Mouse (Mus musculus) stomach, embryonic 16.5 days (tissue): ENCODE measurements around the gene Rfxank. TPM values are rescaled to one million over a fixed set of nuclear protein-coding genes. Genes with fewer than 3 reads are reported as not detected.

ENCODE experiments used
- ATAC-seq: fragments of 200-750 bp; cut with Nextera tagmentation; 2 replicates; pipeline ENCODE4 v1.8.0; 2017; ENCODE audit warnings: moderate number of reproducible peaks, moderate TSS enrichment; ENCODE audit not compliant: insufficient read depth, low FRiP score
- H3K27ac ChIP-seq: fragments of 300-500 bp; sonication (generic); 2 replicates; pipeline ENCODE4 v1.5.1; 2014; ENCODE audit warnings: low read length
- H3K27me3 ChIP-seq: fragments of 300-500 bp; sonication (generic); 2 replicates; pipeline ENCODE4 v1.6.1; 2014; ENCODE audit warnings: low read length, control low read depth, mixed read lengths; ENCODE audit not compliant: control insufficient read depth, insufficient read depth
- H3K36me3 ChIP-seq: fragments of 300-500 bp; sonication (generic); 2 replicates; pipeline ENCODE4 v1.6.1; 2014; ENCODE audit warnings: low read length; ENCODE audit not compliant: control insufficient read depth, insufficient read depth
- H3K4me1 ChIP-seq: fragments of 300-500 bp; sonication (generic); 2 replicates; pipeline ENCODE4 v1.6.1; 2014; ENCODE audit warnings: low read length, control low read depth, mixed read lengths; ENCODE audit not compliant: control insufficient read depth, insufficient read depth
- H3K4me2 ChIP-seq: fragments of 300-500 bp; sonication (generic); 2 replicates; pipeline ENCODE4 v1.6.1; 2014; ENCODE audit warnings: low read depth, low read length, mixed read lengths
- H3K4me3 ChIP-seq: fragments of 300-500 bp; sonication (generic); replicated peaks from 2 replicates; pipeline ENCODE4 v1.5.1; 2014; ENCODE audit warnings: mild to moderate bottlenecking, low read length
- H3K9ac ChIP-seq: fragments of 300-500 bp; sonication (generic); 2 replicates; pipeline ENCODE4 v1.6.1; 2014; ENCODE audit warnings: low read length
- H3K9me3 ChIP-seq: fragments of 300-500 bp; sonication (generic); replicated peaks from 2 replicates; pipeline ENCODE4 v1.6.1; 2016; ENCODE audit warnings: low read length, control low read depth; ENCODE audit not compliant: control insufficient read depth
- WGBS: fragments of 180-500 bp; shearing (Covaris S2); extraction: QIAGEN DNeasy Blood & Tissue Kit; methylation state at CpG from one replicate; pipeline ENCODE4 v1.1.7; 2014; 5-methylcytosine and 5-hydroxymethylcytosine counted together
- polyA plus RNA-seq: library from polyadenylated mRNA; unstranded; fragments of >200 nt; fragmentation: Nextera tagmentation; extraction: Ambion mirVana; gene quantifications from 2 replicates; pipeline ENCODE4 v1.2.1, GENCODE M21; 2015

Gene Rfxank
- polyA plus RNA-seq: 14.5 and 17.1 TPM in 2 replicates

DNA sequence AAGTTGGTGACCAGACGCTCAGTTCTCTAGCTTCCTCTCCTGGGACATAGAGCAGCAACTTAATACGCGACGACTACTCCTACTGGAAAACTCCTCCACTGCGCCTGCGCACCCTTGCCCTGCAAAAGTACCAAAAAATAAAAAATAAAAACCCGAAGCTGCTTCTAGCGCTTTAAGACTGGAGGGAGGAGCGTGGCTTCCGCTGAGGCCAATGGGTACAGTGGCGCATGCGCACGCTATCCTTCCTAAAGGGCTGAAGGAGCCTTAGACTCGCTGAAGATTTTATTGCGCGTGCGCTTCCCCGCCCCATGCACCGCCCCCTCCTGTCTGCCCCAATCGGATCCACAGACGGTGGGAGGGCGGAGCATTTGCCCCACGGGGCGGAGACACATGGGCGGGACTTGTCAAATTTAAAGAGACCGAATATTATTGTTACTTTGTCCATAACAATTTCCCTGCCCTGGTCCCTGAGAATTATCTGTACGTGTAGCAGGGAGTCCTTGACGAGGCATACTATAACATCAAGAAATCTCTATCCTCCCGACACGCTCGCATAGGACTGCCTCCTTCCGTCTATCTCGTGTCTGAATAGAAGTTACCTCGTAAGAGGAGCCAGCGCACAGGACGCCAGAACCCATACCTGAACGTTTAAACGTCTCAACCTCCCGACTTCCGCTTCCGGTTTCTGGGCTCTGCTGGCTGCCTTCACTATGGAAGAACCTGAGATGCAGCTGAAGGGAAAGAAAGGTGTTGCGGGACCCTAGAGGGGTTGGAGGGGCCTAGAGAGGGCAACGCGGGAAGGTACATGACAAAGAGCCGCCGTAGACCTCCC lies at the start of gene Rfxank, which contains the start of the genes Borcs8 and Mef2b:
Gene Rfxank (minus strand): TSS at position 129 of the 832 bp plus-strand sequence.
Gene Borcs8 (plus strand): TSS at position 474 of the 832 bp plus-strand sequence.
Gene Mef2b (plus strand): TSS at position 686 of the 832 bp plus-strand sequence.
- peaks cover 15% of the 10 kb centered on the region for H3K4me1 ChIP-seq
- H3K4me2 ChIP-seq: peak within 1 kb of the TSS; percentile 70
- ATAC-seq: peak; percentile 98
- H3K4me3 ChIP-seq: peak within 1 kb of the TSS; percentile 65
- no peaks in the 10 kb centered on the region for H3K27me3 ChIP-seq
- under 1% methylated on average over 46 of the region's 46 CpGs for WGBS
- H3K9me3 ChIP-seq: no peaks in the 10 kb centered on the region
- peak within 1 kb of the TSS; percentile 78 for H3K9ac ChIP-seq
- H3K36me3 ChIP-seq: peaks cover 7% of the 10 kb centered on the region; the same call in 1 of the 2 replicates
- H3K27ac ChIP-seq: peak within 1 kb of the TSS; percentile 78

DNA sequence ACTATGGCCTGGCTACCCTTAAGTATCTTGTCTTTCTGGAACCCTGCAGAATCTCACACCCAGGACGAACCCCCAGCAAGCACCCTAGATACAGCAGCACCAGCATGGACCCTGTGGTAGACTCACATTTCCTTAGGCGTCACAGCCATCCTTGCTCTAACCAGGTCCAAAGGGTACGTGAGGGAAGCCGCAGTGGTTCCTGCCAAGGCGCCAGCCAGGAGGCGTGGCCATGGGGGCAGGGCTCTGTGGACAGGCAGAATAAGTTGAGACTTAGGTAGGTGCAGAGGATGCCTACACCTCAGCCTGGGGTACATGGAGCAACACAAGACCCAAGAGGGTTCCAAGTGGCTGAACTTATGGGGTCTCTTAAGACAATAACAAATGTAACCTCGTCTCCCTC lies 49.8 kb upstream of the Rfxank start:
- Histone ChIP-seq H3K27me3 (no peaks in the 10 kb centered on the region), H3K4me2 (no peak overlapping the region), H3K27ac (no peak overlapping the region), H3K9me3 (no peaks in the 10 kb centered on the region), H3K4me1 (no peaks in the 10 kb centered on the region), H3K4me3 (no peak overlapping the region), H3K36me3 (no peaks in the 10 kb centered on the region), H3K9ac (no peak overlapping the region)
- 54% methylated on average over 7 of the region's 7 CpGs for WGBS
- peak; percentile 51; the same call in 1 of the 2 replicates for ATAC-seq

DNA sequence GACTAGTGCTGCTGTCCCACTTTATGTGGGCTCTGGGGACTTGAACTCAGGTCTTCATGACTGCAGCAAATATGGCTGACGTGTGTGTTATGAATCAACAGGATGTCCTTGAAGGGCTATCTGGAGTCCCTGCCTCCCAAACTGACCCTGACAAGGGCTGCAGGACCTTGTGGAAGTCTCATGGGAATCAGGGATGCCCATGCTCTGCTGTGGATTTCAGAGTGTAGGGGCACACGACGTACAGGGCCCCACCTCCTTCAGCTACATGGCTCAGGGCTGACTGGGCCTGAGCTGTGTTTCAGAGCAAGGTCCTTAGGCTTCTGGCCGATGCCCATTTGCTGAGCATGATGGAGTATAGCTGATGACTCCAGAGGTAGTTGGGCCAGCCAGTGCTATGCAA lies 44.2 kb upstream of the Rfxank start:
- Histone ChIP-seq H3K9ac (no peak overlapping the region), H3K4me1 (0 out of 2 replicates have a peak, but pooled peaks cover 8% of the 10 kb centered on the region), H3K36me3 (peaks cover 9% of the 10 kb centered on the region; the same call in 1 of the 2 replicates)

DNA sequence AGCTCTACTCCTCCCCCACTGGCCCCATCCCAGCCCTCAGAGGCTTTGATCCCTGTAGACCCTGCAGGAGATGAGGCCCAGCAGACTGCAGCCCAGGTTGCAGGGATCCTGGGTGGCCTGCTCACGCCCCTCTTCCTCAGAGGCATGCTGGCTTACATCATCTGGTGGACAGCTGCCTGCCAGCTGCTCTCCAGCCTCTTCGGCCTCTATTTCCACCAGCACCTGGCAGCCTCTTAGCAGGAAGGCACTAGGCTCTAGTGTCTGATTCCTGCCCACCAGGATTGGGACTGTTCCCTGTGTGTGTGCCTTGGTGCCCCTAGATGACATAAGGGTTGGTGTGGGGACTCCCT lies 42.9 kb upstream of the Rfxank start:
- H3K36me3 ChIP-seq: peaks cover 12% of the 10 kb centered on the region; the same call in 1 of the 2 replicates
- ATAC-seq: no peak
- H3K9ac ChIP-seq: no peak overlapping the region
- H3K27me3 ChIP-seq: no peaks in the 10 kb centered on the region
- no peaks in the 10 kb centered on the region for H3K9me3 ChIP-seq
- 0 out of 2 replicates have a peak, but pooled peaks cover 8% of the 10 kb centered on the region for H3K4me1 ChIP-seq
- 53% methylated on average over 2 of the region's 2 CpGs for WGBS
- no peak overlapping the region for H3K4me2 ChIP-seq
- no peak overlapping the region for H3K27ac ChIP-seq
- H3K4me3 ChIP-seq: no peak overlapping the region

More for the DNA sequence above, 44.2 kb upstream of the Rfxank start:
- no peak overlapping the region for H3K27ac ChIP-seq
- no peak overlapping the region for H3K4me2 ChIP-seq
- no peaks in the 10 kb centered on the region for H3K9me3 ChIP-seq
- no peak for ATAC-seq
- WGBS: 85% methylated on average over 4 of the region's 4 CpGs
- no peaks in the 10 kb centered on the region for H3K27me3 ChIP-seq
- no peak overlapping the region for H3K4me3 ChIP-seq

DNA sequence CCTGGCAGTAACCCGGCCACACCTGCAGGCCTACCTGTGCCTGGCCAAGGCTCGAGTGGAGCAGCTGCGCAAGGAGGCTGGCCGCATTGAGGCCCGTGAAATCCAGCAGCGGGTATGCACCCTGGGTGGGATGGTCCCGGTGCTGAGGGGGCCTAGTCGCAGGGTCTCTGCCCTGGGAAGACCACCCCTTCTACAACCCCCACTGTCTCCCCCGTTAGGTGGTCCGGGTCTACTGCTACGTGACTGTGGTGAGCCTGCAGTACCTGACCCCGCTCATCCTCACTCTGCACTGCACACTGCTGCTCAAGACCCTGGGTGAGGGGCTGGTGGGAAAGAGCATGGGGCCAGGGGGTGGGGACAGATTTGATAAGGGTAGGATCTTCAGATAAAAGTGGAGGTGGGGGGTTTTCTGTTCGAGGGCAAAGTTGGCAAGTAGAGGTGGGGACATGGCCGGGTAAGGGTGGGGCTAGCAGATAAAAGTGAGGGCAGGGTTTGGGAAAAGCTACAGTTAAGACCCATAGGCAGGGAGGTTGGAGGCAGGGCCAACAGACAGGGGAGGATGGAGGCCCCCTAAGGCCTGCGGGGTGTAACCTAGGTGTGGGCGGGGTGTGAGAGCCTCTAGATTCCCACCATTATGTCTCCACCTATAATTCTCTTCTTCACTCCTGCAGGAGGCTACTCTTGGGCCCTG lies 42.4 kb upstream of the Rfxank start:
- ATAC-seq: 0 out of 2 replicates have a peak, but pooled peaks have one; percentile 26
- Histone ChIP-seq H3K27me3 (no peaks in the 10 kb centered on the region), H3K36me3 (peaks cover 12% of the 10 kb centered on the region; the same call in 1 of the 2 replicates), H3K9me3 (no peaks in the 10 kb centered on the region), H3K4me3 (no peak overlapping the region), H3K9ac (no peak overlapping the region), H3K4me2 (no peak overlapping the region), H3K27ac (no peak overlapping the region), H3K4me1 (0 out of 2 replicates have a peak, but pooled peaks cover 8% of the 10 kb centered on the region)
- WGBS: 62% methylated on average over 16 of the region's 16 CpGs

DNA sequence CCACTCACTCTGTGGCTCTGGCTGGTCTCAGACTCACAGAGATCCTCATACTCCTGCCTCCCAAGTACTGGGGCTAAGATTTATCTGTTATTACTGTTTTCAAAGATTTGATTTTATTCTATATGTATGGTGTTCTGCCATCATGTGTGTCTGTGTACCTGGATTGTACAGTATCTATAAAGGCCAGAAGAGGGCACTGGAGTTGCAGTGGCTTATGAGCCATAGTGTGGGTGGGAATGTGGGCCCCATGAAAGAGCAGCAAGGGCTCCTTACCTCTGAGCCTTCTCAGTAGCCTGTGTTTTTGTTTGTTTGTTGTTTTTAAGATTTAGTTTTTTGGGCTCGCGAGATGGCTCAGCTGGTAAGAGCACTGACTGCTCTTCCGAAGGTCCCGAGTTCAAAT lies 40.1 kb upstream of the Rfxank start:
- H3K4me3 ChIP-seq: no peak overlapping the region
- no peaks in the 10 kb centered on the region for H3K9me3 ChIP-seq
- H3K27ac ChIP-seq: no peak overlapping the region
- no peak for ATAC-seq
- H3K36me3 ChIP-seq: peaks cover 12% of the 10 kb centered on the region; the same call in 1 of the 2 replicates
- no peaks in the 10 kb centered on the region for H3K27me3 ChIP-seq
- H3K9ac ChIP-seq: no peak overlapping the region
- 0 out of 2 replicates have a peak, but pooled peaks cover 8% of the 10 kb centered on the region for H3K4me1 ChIP-seq
- H3K4me2 ChIP-seq: no peak overlapping the region
- 94% methylated on average over 4 of the region's 4 CpGs for WGBS

DNA sequence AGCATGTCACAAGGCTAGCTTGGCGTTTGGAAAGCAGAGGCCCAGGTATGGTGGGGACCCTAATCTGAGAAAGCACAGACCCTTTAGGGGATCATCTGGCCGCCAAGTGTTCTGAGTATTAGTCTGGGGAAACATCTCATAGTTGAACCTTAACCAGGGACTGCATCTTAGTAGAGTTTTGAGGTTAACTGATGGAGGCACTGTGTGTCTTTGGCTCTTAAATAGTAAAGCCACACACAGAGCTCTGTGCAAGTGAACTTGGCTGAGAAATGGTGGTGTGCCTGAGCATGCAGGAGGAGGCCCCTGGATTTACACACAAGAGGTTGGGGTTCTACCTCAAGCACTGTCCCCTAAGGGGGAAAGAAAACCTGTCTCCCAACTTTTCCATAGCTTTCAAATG lies 39.3 kb upstream of the Rfxank start:
- ATAC-seq: no peak
- Histone ChIP-seq H3K36me3 (peaks cover 12% of the 10 kb centered on the region; the same call in 1 of the 2 replicates), H3K27me3 (no peaks in the 10 kb centered on the region), H3K4me3 (no peak overlapping the region), H3K27ac (no peak overlapping the region), H3K9me3 (no peaks in the 10 kb centered on the region), H3K9ac (no peak overlapping the region), H3K4me2 (no peak overlapping the region), H3K4me1 (peaks cover 15% of the 10 kb centered on the region)
- 86% methylated on average over 2 of the region's 2 CpGs for WGBS

DNA sequence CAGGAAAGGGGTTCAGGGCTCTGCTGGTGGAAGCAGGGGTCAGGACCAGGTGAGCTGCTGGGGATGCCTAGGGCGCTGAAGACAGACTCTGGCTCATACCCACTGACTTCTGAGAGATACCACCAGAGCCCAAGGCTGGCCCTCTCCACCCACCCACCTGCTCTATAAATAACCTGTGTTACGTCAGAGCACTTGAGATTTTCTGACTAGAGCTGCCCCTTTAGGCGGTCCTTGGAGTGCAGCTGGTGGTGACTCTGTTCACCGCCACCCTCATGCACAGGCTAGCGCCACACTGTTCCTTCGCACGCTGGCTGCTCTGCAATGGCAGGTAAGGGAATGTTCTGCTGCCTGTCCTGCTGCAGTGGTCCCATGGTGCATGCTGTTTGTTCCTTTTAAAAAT lies 35.1 kb upstream of the Rfxank start:
- no peak overlapping the region for H3K9ac ChIP-seq
- no peak for ATAC-seq
- H3K4me1 ChIP-seq: peaks cover 11% of the 10 kb centered on the region
- no peaks in the 10 kb centered on the region for H3K27me3 ChIP-seq
- H3K4me2 ChIP-seq: no peak overlapping the region
- no peaks in the 10 kb centered on the region for H3K9me3 ChIP-seq
- 83% methylated on average over 7 of the region's 7 CpGs for WGBS
- no peak overlapping the region for H3K4me3 ChIP-seq
- 0 out of 2 replicates have a peak, but pooled peaks cover 3% of the 10 kb centered on the region for H3K36me3 ChIP-seq
- H3K27ac ChIP-seq: no peak overlapping the region
